Mouse (Mus musculus): ENCODE measurements around the gene Pcp4l1. TPM values are rescaled to one million over a fixed set of nuclear protein-coding genes. Genes with fewer than 3 reads are reported as not detected.
"Not testable (repeated sequence)": the region's sequence is repeated elsewhere in the genome, so short reads cannot be mapped to it uniquely, and the experiment has no call there.

The Pcp4l1 gene
- polyA plus RNA-seq (2016; fragmentation: Nextera tagmentation; extraction: Ambion mirVana): 18.0 and 24.4 TPM in 2 replicates

GRCm38 (mm10) chr1:171195887-171196397 lies at the start of gene Pcp4l1:
Gene Pcp4l1, minus strand, starts transcription at chr1:171196268.
- peak; percentile 95 for DNase-seq (ENCODE audit: low spot score)
- peak within 1 kb of the TSS; percentile 84 for H3K27ac ChIP-seq
- under 1% methylated on average over 33 of the region's 33 CpGs for WGBS
- H3K4me3 ChIP-seq: peak within 1 kb of the TSS; percentile 81
- peaks cover 51% of the 10 kb centered on the region for H3K27me3 ChIP-seq (ENCODE audit: insufficient read depth, poor library complexity, severe bottlenecking)
- peaks cover 38% of the 10 kb centered on the region for H3K4me1 ChIP-seq
- no peaks in the 10 kb centered on the region for H3K36me3 ChIP-seq
- H3K9me3 ChIP-seq: no peaks in the 10 kb centered on the region

GRCm38 (mm10) chr1:171245353-171245752 lies 49.3 kb upstream of the Pcp4l1 start:
- H3K27ac ChIP-seq: no peak overlapping the region

GRCm38 (mm10) chr1:171241952-171242351 lies 45.9 kb upstream of the Pcp4l1 start:
- 85% methylated on average over 12 of the region's 12 CpGs for WGBS
- H3K4me3 ChIP-seq; H3K27me3 ChIP-seq (ENCODE audit: insufficient read depth, poor library complexity, severe bottlenecking); DNase-seq (ENCODE audit: low spot score); H3K27ac ChIP-seq; H3K9me3 ChIP-seq: not testable (repeated sequence)
- peaks cover 85% of the 10 kb centered on the region for H3K36me3 ChIP-seq
- peaks cover 15% of the 10 kb centered on the region for H3K4me1 ChIP-seq

More at GRCm38 (mm10) chr1:171245353-171245752, 49.3 kb upstream of the Pcp4l1 start:
- H3K27me3 ChIP-seq (ENCODE audit: insufficient read depth, poor library complexity, severe bottlenecking): no peaks in the 10 kb centered on the region
- no peak overlapping the region for H3K4me3 ChIP-seq
- H3K36me3 ChIP-seq: peaks cover 51% of the 10 kb centered on the region
- H3K9me3 ChIP-seq: no peaks in the 10 kb centered on the region
- H3K4me1 ChIP-seq: peaks cover 42% of the 10 kb centered on the region
- no peak for DNase-seq (ENCODE audit: low spot score)
- 86% methylated on average over 8 of the region's 8 CpGs for WGBS

GRCm38 (mm10) chr1:171240911-171241310 lies 44.8 kb upstream of the Pcp4l1 start:
- DNase-seq (ENCODE audit: low spot score): no peak
- Histone ChIP-seq H3K9me3 (no peaks in the 10 kb centered on the region), H3K4me1 (peaks cover 14% of the 10 kb centered on the region), H3K27me3 (ENCODE audit: insufficient read depth, poor library complexity, severe bottlenecking) (no peaks in the 10 kb centered on the region), H3K27ac (no peak overlapping the region), H3K36me3 (peaks cover 95% of the 10 kb centered on the region), H3K4me3 (no peak overlapping the region)
- WGBS: 89% methylated on average over 10 of the region's 10 CpGs

- no peak overlapping the region for H3K4me3 ChIP-seq
- peaks cover 96% of the 10 kb centered on the region for H3K36me3 ChIP-seq
- whole genome bisulfite sequencing: 79% methylated on average over 15 of the region's 15 CpGs
- no peak overlapping the region for H3K27ac ChIP-seq
- no peaks in the 10 kb centered on the region for H3K9me3 ChIP-seq
- H3K27me3 ChIP-seq (ENCODE audit: insufficient read depth, poor library complexity, severe bottlenecking): no peaks in the 10 kb centered on the region
- H3K4me1 ChIP-seq: 0 out of 2 replicates have a peak, but pooled peaks cover 9% of the 10 kb centered on the region
- DNase-seq (ENCODE audit: low spot score): no peak
Measured at GRCm38 (mm10) chr1:171239992-171240744, 44.1 kb upstream of the Pcp4l1 start.

- Histone ChIP-seq H3K4me1 (peaks cover 18% of the 10 kb centered on the region), H3K36me3 (peaks cover 98% of the 10 kb centered on the region)
- no peak for DNase-seq (ENCODE audit: low spot score)
Measured at GRCm38 (mm10) chr1:171238463-171238862, 42.4 kb upstream of the Pcp4l1 start.

GRCm38 (mm10) chr1:171237438-171237837 lies 41.4 kb upstream of the Pcp4l1 start:
- peaks cover 87% of the 10 kb centered on the region for H3K36me3 ChIP-seq
- H3K27me3 ChIP-seq (ENCODE audit: insufficient read depth, poor library complexity, severe bottlenecking): no peaks in the 10 kb centered on the region
- H3K4me1 ChIP-seq: peaks cover 26% of the 10 kb centered on the region
- H3K27ac ChIP-seq: no peak overlapping the region
- WGBS: 67% methylated on average over 6 of the region's 6 CpGs
- H3K9me3 ChIP-seq: no peaks in the 10 kb centered on the region
- H3K4me3 ChIP-seq: no peak overlapping the region
- no peak for DNase-seq (ENCODE audit: low spot score)

More at GRCm38 (mm10) chr1:171238463-171238862, 42.4 kb upstream of the Pcp4l1 start:
- H3K27ac ChIP-seq: no peak overlapping the region
- H3K27me3 ChIP-seq (ENCODE audit: insufficient read depth, poor library complexity, severe bottlenecking): no peaks in the 10 kb centered on the region
- no peak overlapping the region for H3K4me3 ChIP-seq
- WGBS: 73% methylated on average over 14 of the region's 14 CpGs
- no peaks in the 10 kb centered on the region for H3K9me3 ChIP-seq

GRCm38 (mm10) chr1:171235791-171236190 lies 39.7 kb upstream of the Pcp4l1 start:
- Histone ChIP-seq H3K36me3 (peaks cover 71% of the 10 kb centered on the region), H3K4me3 (no peak overlapping the region), H3K27me3 (ENCODE audit: insufficient read depth, poor library complexity, severe bottlenecking) (no peaks in the 10 kb centered on the region), H3K4me1 (peaks cover 26% of the 10 kb centered on the region), H3K27ac (no peak overlapping the region), H3K9me3 (no peaks in the 10 kb centered on the region)
- WGBS: 75% methylated on average over 4 of the region's 4 CpGs
- DNase-seq (ENCODE audit: low spot score): no peak

GRCm38 (mm10) chr1:171234538-171234937 lies 38.5 kb upstream of the Pcp4l1 start:
- no peak overlapping the region for H3K27ac ChIP-seq
- WGBS: 92% methylated on average over 4 of the region's 4 CpGs
- no peak overlapping the region for H3K4me3 ChIP-seq
- H3K9me3 ChIP-seq: no peaks in the 10 kb centered on the region
- peaks cover 59% of the 10 kb centered on the region for H3K36me3 ChIP-seq
- peaks cover 33% of the 10 kb centered on the region for H3K4me1 ChIP-seq
- no peaks in the 10 kb centered on the region for H3K27me3 ChIP-seq (ENCODE audit: insufficient read depth, poor library complexity, severe bottlenecking)
- no peak for DNase-seq (ENCODE audit: low spot score)

- no peak for DNase-seq (ENCODE audit: low spot score)
- peak within 1 kb of the TSS; percentile 6; the same call in 1 of the 2 replicates for H3K27ac ChIP-seq
- WGBS: 88% methylated on average over 14 of the region's 14 CpGs
- H3K4me1 ChIP-seq: peaks cover 33% of the 10 kb centered on the region
- H3K36me3 ChIP-seq: peaks cover 55% of the 10 kb centered on the region
- H3K4me3 ChIP-seq: no peak within 1 kb of the TSS
- H3K27me3 ChIP-seq (ENCODE audit: insufficient read depth, poor library complexity, severe bottlenecking): no peaks in the 10 kb centered on the region
- H3K9me3 ChIP-seq: no peaks in the 10 kb centered on the region
Measured at GRCm38 (mm10) chr1:171234126-171234525, 38.1 kb upstream of the Pcp4l1 start, which contains the start of gene Fcer1g. Gene Fcer1g, minus strand, starts transcription at chr1:171234365.

- Histone ChIP-seq H3K36me3 (peaks cover 44% of the 10 kb centered on the region), H3K4me3 (no peak overlapping the region), H3K27me3 (ENCODE audit: insufficient read depth, poor library complexity, severe bottlenecking) (no peaks in the 10 kb centered on the region), H3K9me3 (no peaks in the 10 kb centered on the region), H3K4me1 (peaks cover 33% of the 10 kb centered on the region), H3K27ac (peak overlapping the region; percentile 6; the same call in 1 of the 2 replicates)
- WGBS: 58% methylated on average over 12 of the region's 12 CpGs
- no peak for DNase-seq (ENCODE audit: low spot score)
Measured at GRCm38 (mm10) chr1:171232800-171233730, 37.0 kb upstream of the Pcp4l1 start.

GRCm38 (mm10) chr1:171232348-171232747 lies 36.3 kb upstream of the Pcp4l1 start:
- peaks cover 33% of the 10 kb centered on the region for H3K4me1 ChIP-seq
- no peak for DNase-seq (ENCODE audit: low spot score)
- no peaks in the 10 kb centered on the region for H3K9me3 ChIP-seq
- 83% methylated on average over 5 of the region's 5 CpGs for WGBS
- peaks cover 37% of the 10 kb centered on the region for H3K36me3 ChIP-seq
- H3K27me3 ChIP-seq (ENCODE audit: insufficient read depth, poor library complexity, severe bottlenecking): no peaks in the 10 kb centered on the region
- H3K4me3 ChIP-seq: no peak overlapping the region
- H3K27ac ChIP-seq: no peak overlapping the region
